Mouse (Mus musculus): ENCODE measurements around the gene Rec8.

- TF ChIP-seq USF1 (IDR thresholded peaks at IDR 0.05; ENCODE audit: low read depth) (no peak), POLR2A (IDR thresholded peaks at IDR 0.05; ENCODE audit: insufficient read length, low read depth) (no peak), MAX (IDR thresholded peaks at IDR 0.05; ENCODE audit: low read depth) (no peak), TCF12 (IDR thresholded peaks at IDR 0.05; ENCODE audit: insufficient read depth, poor library complexity, severe bottlenecking) (no peak), E2F4 (IDR thresholded peaks at IDR 0.05; ENCODE audit: insufficient read depth) (no peak), TCF3 (IDR thresholded peaks at IDR 0.05; ENCODE audit: insufficient read length, low read depth) (no peak), MYOG (IDR thresholded peaks at IDR 0.05; ENCODE audit: control insufficient read depth in 1 of 3, insufficient read depth in 1 of 3, insufficient read length in 2 of 3, low read depth in 2 of 3) (no peak), REST (IDR thresholded peaks at IDR 0.05; ENCODE audit: insufficient read depth, insufficient read length) (no peak), POLR2AphosphoS2 (IDR thresholded peaks at IDR 0.05; ENCODE audit: insufficient read length, low read depth) (no peak), MYOD1 (IDR thresholded peaks at IDR 0.05; ENCODE audit: control insufficient read depth in 1 of 3, insufficient read length in 2 of 3, low read depth in 2 of 3) (no peak)
Measured at GRCm38 (mm10) chr14:55578668-55579269, 39.1 kb upstream of the Rec8 start.
